Mouse (Mus musculus) lung, postnatal 0 days (tissue): ENCODE data around the gene Fbxl8.

ENCODE experiments used
- CTCF ChIP-seq: IDR thresholded peaks from 2 replicates; pipeline ENCODE4 v1.5.1; 2016; ENCODE audit warnings: antibody characterized with exemption, mild to moderate bottlenecking
- EP300 ChIP-seq: IDR thresholded peaks from 2 replicates; pipeline ENCODE4 v1.6.1; 2016; ENCODE audit warnings: antibody characterized with exemption, mild to moderate bottlenecking, control low read depth

- TF ChIP-seq CTCF (no peak), EP300 (no peak)
Observed at GRCm38 (mm10) chr8:105315073-105315769, 50.8 kb downstream of the Fbxl8 start.
